Mouse (Mus musculus): ENCODE measurements around the gene Mpig6b.

The Mpig6b gene

DNA sequence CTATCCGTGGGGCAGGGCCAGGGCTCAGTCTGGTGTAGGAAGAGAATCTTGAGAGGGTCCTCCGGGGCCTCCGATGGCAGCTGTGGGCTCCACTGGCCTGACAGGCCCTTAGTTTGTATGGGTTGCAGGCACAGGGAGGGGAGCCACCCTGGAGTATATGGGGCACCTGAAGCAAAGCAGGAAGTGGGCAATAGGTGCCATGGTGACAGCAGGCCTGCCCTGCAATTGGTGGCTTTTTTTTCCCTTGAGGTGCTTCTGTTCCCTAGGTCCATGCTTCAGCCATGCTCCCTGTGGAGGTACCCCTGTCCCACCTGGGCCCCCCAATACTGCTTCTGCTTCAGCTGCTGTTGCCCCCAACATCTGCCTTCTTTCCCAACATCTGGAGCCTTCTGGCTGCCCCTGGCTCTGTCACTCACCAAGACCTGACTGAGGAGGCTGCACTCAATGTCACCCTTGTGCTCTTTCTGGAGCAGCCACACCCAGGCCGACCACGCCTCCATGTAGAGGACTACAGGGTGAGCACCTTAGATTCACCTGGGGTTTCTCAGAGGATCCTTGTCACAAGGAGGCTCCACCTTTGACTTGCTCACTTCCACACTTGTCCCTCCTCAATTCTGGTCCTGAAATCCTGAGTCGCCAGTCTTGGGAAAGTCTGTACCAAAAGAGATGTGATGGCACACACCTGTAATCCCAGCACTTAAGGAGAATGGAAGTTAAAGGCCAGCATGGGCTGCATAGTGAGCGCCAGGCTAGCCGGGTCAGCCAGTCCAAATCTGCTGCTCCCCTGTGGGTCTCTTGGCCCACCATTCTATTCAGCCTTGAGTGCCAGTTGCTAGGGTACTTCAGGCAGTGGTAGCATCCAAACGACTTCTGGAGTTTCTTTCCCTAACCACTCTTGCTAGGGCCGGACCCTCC lies 48.9 kb downstream of the Mpig6b start:
- DNase-seq (ENCODE audit: low spot score): no peak

GRCm38 (mm10) chr17:35016376-35016775 lies 49.6 kb downstream of the Mpig6b start, which contains the start of gene Vwa7:
Gene Vwa7 (plus strand): TSS chr17:35016579.
- DNase-seq (ENCODE audit: low spot score): no peak

DNA sequence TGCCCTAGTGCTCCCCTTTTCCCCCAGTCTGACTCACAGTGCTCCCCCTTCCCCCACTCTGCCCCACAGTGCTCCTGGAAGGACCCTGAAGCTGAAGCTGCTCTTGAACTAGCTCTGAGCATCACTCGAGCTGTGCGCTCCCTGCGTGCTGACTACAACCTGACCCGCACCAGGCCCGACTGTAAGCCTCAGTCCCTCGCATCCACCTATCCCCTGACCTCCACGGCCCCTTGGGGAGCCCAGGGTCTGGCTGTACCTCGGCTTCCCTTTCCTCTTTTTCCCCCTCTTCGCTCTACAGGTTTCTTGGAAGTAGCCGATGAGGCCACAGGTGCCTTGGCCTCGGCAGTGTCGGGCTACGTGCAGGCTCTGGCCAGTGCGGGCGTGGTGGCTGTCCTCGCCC lies 50.7 kb downstream of the Mpig6b start:
- no peak for DNase-seq (ENCODE audit: low spot score)

- no peak for DNase-seq (ENCODE audit: low spot score)
These were observed 52.8 kb downstream of the Mpig6b start for GRCm38 (mm10) chr17:35013221-35013620.

Measured in yolk sac, embryonic 10.5 days (tissue).